In genomic region chr1:89927061-89927661, GRCm38 (mm10) we compare ENCODE assay signal across 9 mouse cellular contexts. TPM values are rescaled to one million over a fixed set of nuclear protein-coding genes. Genes with fewer than 3 reads are reported as not detected.
DNase-seq lines count a peak whose midpoint lies in the region; ATAC-seq and TF ChIP-seq lines count a peak whose summit lies in the region.
"Had no signal": no experiment of that assay in that cellular context is flagged by ENCODE, and none has a peak within 500 bp of the region (broad histone marks: within the 10 kb centered on the region; RNA-seq: fewer than 3 reads in every experiment).

No protein-coding gene starts in this region.

- no peak overlapping the region for H3K27ac ChIP-seq in forebrain, embryonic 10.5 days
- H3K27ac ChIP-seq in forebrain, postnatal 0 days (ENCODE audit: low read depth, low read length) = no peak overlapping the region
- no peak overlapping the region for H3K27ac ChIP-seq in hindbrain, embryonic 15.5 days (replicated peaks)

- H3K36me3 ChIP-seq in forebrain, embryonic 10.5 days (replicated peaks) = no peaks in the 10 kb centered on the region
- H3K36me3 ChIP-seq in forebrain, postnatal 0 days (ENCODE audit: insufficient read depth) = no peaks in the 10 kb centered on the region
- H3K36me3 ChIP-seq in hindbrain, embryonic 15.5 days = no peaks in the 10 kb centered on the region

- H3K4me3 ChIP-seq in forebrain, embryonic 10.5 days = peak overlapping the region; percentile 37
- no peak overlapping the region for H3K4me3 ChIP-seq in forebrain, postnatal 0 days (ENCODE audit: low read depth, low read length)
- H3K4me3 ChIP-seq in hindbrain, embryonic 15.5 days = peak overlapping the region; percentile 50
- H3K4me3 ChIP-seq: erythroblast, embryonic 14.5 days had no signal

- TF ChIP-seq CTCF in forebrain, postnatal 0 days (IDR thresholded peaks at IDR 0.05; ENCODE audit: low read depth) = no peak

- H3K27me3 ChIP-seq in forebrain, embryonic 10.5 days (ENCODE audit: poor library complexity, severe bottlenecking) = peaks cover 100% of the 10 kb centered on the region
- H3K27me3 ChIP-seq in forebrain, postnatal 0 days (ENCODE audit: insufficient read depth, low read length) = peaks cover 94% of the 10 kb centered on the region
- peaks cover 78% of the 10 kb centered on the region for H3K27me3 ChIP-seq in hindbrain, embryonic 15.5 days

- WGBS in forebrain, embryonic 10.5 days = under 1% methylated on average over 36 of the region's 36 CpGs
- 1% methylated on average over 36 of the region's 36 CpGs for WGBS in forebrain, postnatal 0 days
- WGBS in hindbrain, embryonic 15.5 days = 4% methylated on average over 36 of the region's 36 CpGs

- H3K4me1 ChIP-seq in forebrain, embryonic 10.5 days = peaks cover 93% of the 10 kb centered on the region
- H3K4me1 ChIP-seq in forebrain, postnatal 0 days (ENCODE audit: insufficient read depth) = no peaks in the 10 kb centered on the region
- peaks cover 74% of the 10 kb centered on the region for H3K4me1 ChIP-seq in hindbrain, embryonic 15.5 days (replicated peaks)

- H3K9ac ChIP-seq in forebrain, postnatal 0 days = no peak overlapping the region
- peak overlapping the region; percentile 31 for H3K9ac ChIP-seq in hindbrain, embryonic 15.5 days

- no peaks in the 10 kb centered on the region for H3K9me3 ChIP-seq in forebrain, embryonic 10.5 days
- H3K9me3 ChIP-seq in forebrain, postnatal 0 days (ENCODE audit: low read length) = no peaks in the 10 kb centered on the region
- no peaks in the 10 kb centered on the region for H3K9me3 ChIP-seq in hindbrain, embryonic 15.5 days

- DNase-seq in forebrain, embryonic 10.5 days (ENCODE audit: extremely low spot score, low spot score) = no peak
- no peak for DNase-seq in forebrain, postnatal 0 days
- peak; percentile 83 for DNase-seq in ZHBTc4 (ENCODE audit: low read depth, low spot score)
- DNase-seq in cerebellum, adult 18-20 months = no peak
- no peak for DNase-seq in cerebellum, adult 9-11 months

- no peak for ATAC-seq in forebrain, postnatal 0 days
- ATAC-seq in hindbrain, embryonic 15.5 days (ENCODE audit: low FRiP score, low read depth) = no peak
- ATAC-seq in megakaryocyte progenitor cell, adult 5-6 weeks (replicated peaks; ENCODE audit: poor library complexity) = peak; percentile 48
- no peak for ATAC-seq in monocyte, adult 5-6 weeks (replicated peaks; ENCODE audit: insufficient number of reproducible peaks, low FRiP score, low TSS enrichment, poor library complexity, severe bottlenecking)

- H3K4me2 ChIP-seq in forebrain, postnatal 0 days (ENCODE audit: low read depth) = no peak overlapping the region
- peak overlapping the region; percentile 67 for H3K4me2 ChIP-seq in hindbrain, embryonic 15.5 days

RNA-seq across cellular contexts. Expression of gene Gbx2, which starts 3.8 kb away (rescaled TPM):
- polyA plus RNA-seq in forebrain, embryonic 10.5 days (2016; fragmentation: Nextera tagmentation; extraction: Ambion mirVana) = 1.2 and 1.5 TPM in 2 replicates
- 9.2 and 14.4 TPM in 2 replicates for total RNA-seq in forebrain, postnatal 0 days (2014; rRNA removed)
- 9.1 and 21.2 TPM in 2 replicates for polyA plus RNA-seq in forebrain, postnatal 0 days (2015; fragmentation: Nextera tagmentation; extraction: Ambion mirVana)
- 38.3 and 42.6 TPM in 2 replicates for polyA plus RNA-seq in hindbrain, embryonic 15.5 days (2015; fragmentation: Nextera tagmentation; extraction: Ambion mirVana)
- total RNA-seq in megakaryocyte progenitor cell, adult 5-6 weeks (2015) = 1.0 TPM in 2 replicates
- total RNA-seq in megakaryocyte progenitor cell, adult 5-6 weeks (2017) = 0.12 and 0.98 TPM in 2 replicates
- not detected in 3 replicates for total RNA-seq in monocyte, adult 5-6 weeks (2017)
- polyA plus RNA-seq: erythroblast, embryonic 14.5 days had no signal
